In genomic region chr11:116133497-116133896, GRCm38 (mm10) we compare ENCODE assay signal across 26 mouse cellular contexts. TPM values are rescaled to one million over a fixed set of nuclear protein-coding genes. Genes with fewer than 3 reads are reported as not detected.
DNase-seq lines count a peak whose midpoint lies in the region; ATAC-seq and TF ChIP-seq lines count a peak whose summit lies in the region.
"Had no signal": no experiment of that assay in that cellular context is flagged by ENCODE, and none has a peak within 500 bp of the region (broad histone marks: within the 10 kb centered on the region; RNA-seq: fewer than 3 reads in every experiment).

No protein-coding gene starts in this region.

- no peak overlapping the region for H3K4me2 ChIP-seq in neural tube, embryonic 13.5 days
- no peak overlapping the region for H3K4me2 ChIP-seq in neural tube, embryonic 15.5 days
- H3K4me2 ChIP-seq in myocyte (ENCODE audit: low read depth), result no peak overlapping the region
- H3K4me2 ChIP-seq in midbrain, embryonic 16.5 days (ENCODE audit: low read length), result no peak overlapping the region
- H3K4me2 ChIP-seq: forebrain, embryonic 13.5 days; heart, embryonic 11.5 days; hindbrain, embryonic 14.5 days; kidney, embryonic 15.5 days; liver, embryonic 15.5 days; lung, embryonic 14.5 days; midbrain, embryonic 13.5 days; stomach, embryonic 15.5 days had no signal

- no peaks in the 10 kb centered on the region for H3K9me3 ChIP-seq in neural tube, embryonic 13.5 days
- H3K9me3 ChIP-seq in neural tube, embryonic 15.5 days (replicated peaks), result no peaks in the 10 kb centered on the region
- no peaks in the 10 kb centered on the region for H3K9me3 ChIP-seq in embryonic facial prominence, embryonic 10.5 days
- no peaks in the 10 kb centered on the region for H3K9me3 ChIP-seq in midbrain, embryonic 16.5 days (replicated peaks; ENCODE audit: control insufficient read depth, low read length, poor library complexity, severe bottlenecking)
- H3K9me3 ChIP-seq: forebrain, embryonic 13.5 days; kidney, embryonic 15.5 days; liver, embryonic 15.5 days; midbrain, embryonic 13.5 days; stomach, embryonic 15.5 days had no signal

- 0 out of 2 replicates have a peak overlapping the region, but pooled peaks have one; percentile 28 for H3K9ac ChIP-seq in neural tube, embryonic 13.5 days
- H3K9ac ChIP-seq in neural tube, embryonic 15.5 days (replicated peaks), result no peak overlapping the region
- H3K9ac ChIP-seq in midbrain, embryonic 16.5 days (ENCODE audit: low read depth, low read length), result no peak overlapping the region
- H3K9ac ChIP-seq: forebrain, embryonic 13.5 days; hindbrain, embryonic 14.5 days; kidney, embryonic 15.5 days; liver, embryonic 15.5 days; lung, embryonic 14.5 days; midbrain, embryonic 13.5 days; stomach, embryonic 15.5 days had no signal

- H3K79me2 ChIP-seq in myocyte (ENCODE audit: control insufficient read depth, insufficient read depth), result peaks cover 25% of the 10 kb centered on the region

- peak; percentile 92 for DNase-seq in heart, adult 11 months
- no peak for DNase-seq in heart, adult 18-20 months
- no peak for DNase-seq in embryonic facial prominence, embryonic 10.5 days (ENCODE audit: low spot score)
- DNase-seq: adrenal gland, postnatal 25 days; cerebellum, adult 18-20 months; cerebellum, postnatal 14 days; gastrocnemius, postnatal 10 days; kidney, adult 11 months; left cerebral cortex, postnatal 4 days; lung, embryonic 14.5 days; lung, postnatal 36 days; right cerebral cortex, postnatal 25 days; thymus, adult 18-20 months; thymus, postnatal 25 days had no signal

- no peak overlapping the region for H3ac ChIP-seq in myocyte (ENCODE audit: control insufficient read depth, insufficient read length)

- H3K27ac ChIP-seq in neural tube, embryonic 13.5 days (replicated peaks), result no peak overlapping the region
- no peak overlapping the region for H3K27ac ChIP-seq in neural tube, embryonic 15.5 days (replicated peaks)
- H3K27ac ChIP-seq in embryonic facial prominence, embryonic 10.5 days (replicated peaks), result peak overlapping the region; percentile 3; the same call in 1 of the 2 replicates
- H3K27ac ChIP-seq in midbrain, embryonic 16.5 days (ENCODE audit: low read length), result no peak overlapping the region
- H3K27ac ChIP-seq: forebrain, embryonic 13.5 days; hindbrain, embryonic 14.5 days; kidney, embryonic 15.5 days; liver, embryonic 15.5 days; midbrain, embryonic 13.5 days; stomach, embryonic 15.5 days had no signal

- peaks cover 45% of the 10 kb centered on the region for H3K36me3 ChIP-seq in neural tube, embryonic 13.5 days
- H3K36me3 ChIP-seq in neural tube, embryonic 15.5 days, result peaks cover 33% of the 10 kb centered on the region
- peaks cover 60% of the 10 kb centered on the region for H3K36me3 ChIP-seq in embryonic facial prominence, embryonic 10.5 days (replicated peaks)
- H3K36me3 ChIP-seq in myocyte (ENCODE audit: control insufficient read depth, insufficient read depth), result peaks cover 3% of the 10 kb centered on the region
- H3K36me3 ChIP-seq in midbrain, embryonic 16.5 days (ENCODE audit: control insufficient read depth, insufficient read depth, low read length), result peaks cover 11% of the 10 kb centered on the region

- WGBS in neural tube, embryonic 13.5 days, result 76% methylated on average over 5 of the region's 5 CpGs
- WGBS in neural tube, embryonic 15.5 days, result 79% methylated on average over 5 of the region's 5 CpGs
- 63% methylated on average over 5 of the region's 5 CpGs for WGBS in embryonic facial prominence, embryonic 10.5 days
- WGBS in midbrain, embryonic 16.5 days, result 80% methylated on average over 5 of the region's 5 CpGs

- H3K4me1 ChIP-seq in neural tube, embryonic 13.5 days (replicated peaks), result peaks cover 38% of the 10 kb centered on the region
- H3K4me1 ChIP-seq in neural tube, embryonic 15.5 days, result peaks cover 50% of the 10 kb centered on the region
- H3K4me1 ChIP-seq in embryonic facial prominence, embryonic 10.5 days, result peaks cover 54% of the 10 kb centered on the region
- H3K4me1 ChIP-seq in midbrain, embryonic 16.5 days (ENCODE audit: control insufficient read depth, insufficient read depth, low read length), result peaks cover 16% of the 10 kb centered on the region

- H3K27me3 ChIP-seq in neural tube, embryonic 13.5 days, result no peaks in the 10 kb centered on the region
- H3K27me3 ChIP-seq in neural tube, embryonic 15.5 days (replicated peaks), result 0 out of 2 replicates have a peak, but pooled peaks cover 2% of the 10 kb centered on the region
- peaks cover 13% of the 10 kb centered on the region for H3K27me3 ChIP-seq in embryonic facial prominence, embryonic 10.5 days (replicated peaks; ENCODE audit: low read depth, poor library complexity, severe bottlenecking)
- no peaks in the 10 kb centered on the region for H3K27me3 ChIP-seq in myocyte (ENCODE audit: control insufficient read depth, insufficient read depth, insufficient read length)
- H3K27me3 ChIP-seq in midbrain, embryonic 16.5 days (ENCODE audit: control insufficient read depth, insufficient read depth, low read depth, low read length), result no peaks in the 10 kb centered on the region
- H3K27me3 ChIP-seq: forebrain, embryonic 13.5 days; kidney, embryonic 15.5 days; liver, embryonic 15.5 days; midbrain, embryonic 13.5 days; stomach, embryonic 15.5 days had no signal

- no peak for ATAC-seq in neural tube, embryonic 13.5 days (ENCODE audit: low read depth)
- ATAC-seq in neural tube, embryonic 15.5 days (ENCODE audit: low FRiP score), result no peak
- ATAC-seq in midbrain, embryonic 16.5 days, result no peak
- ATAC-seq: forebrain, embryonic 13.5 days; inflammation-experienced regulatory T-cells, adult 6 months; midbrain, embryonic 13.5 days had no signal

- no peak for TF ChIP-seq POLR2A in myocyte (IDR thresholded peaks at IDR 0.05; ENCODE audit: insufficient read length, low read depth)

- H3K4me3 ChIP-seq in neural tube, embryonic 13.5 days, result no peak overlapping the region
- H3K4me3 ChIP-seq in neural tube, embryonic 15.5 days (replicated peaks), result no peak overlapping the region
- no peak overlapping the region for H3K4me3 ChIP-seq in embryonic facial prominence, embryonic 10.5 days
- no peak overlapping the region for H3K4me3 ChIP-seq in myocyte
- no peak overlapping the region for H3K4me3 ChIP-seq in midbrain, embryonic 16.5 days (ENCODE audit: low read depth, low read length)
- H3K4me3 ChIP-seq: forebrain, embryonic 13.5 days; kidney, embryonic 15.5 days; liver, embryonic 15.5 days; midbrain, embryonic 13.5 days; stomach, embryonic 15.5 days had no signal

TF ChIP-seq in myocyte, 11 proteins besides CTCF, POLR2A, EP300 and RAD21:
- TF ChIP-seq MYOD1 (IDR thresholded peaks at IDR 0.05; ENCODE audit: control insufficient read depth in 1 of 3, insufficient read length in 2 of 3, low read depth in 2 of 3), result peak in 2 of 3 experiments; percentile 39 to 44
- no peak for TF ChIP-seq TCF12 (IDR thresholded peaks at IDR 0.05; ENCODE audit: insufficient read depth, poor library complexity, severe bottlenecking)
- peak in 1 of 3 experiments; percentile 9 for TF ChIP-seq MYOG (IDR thresholded peaks at IDR 0.05; ENCODE audit: control insufficient read depth in 1 of 3, insufficient read depth in 1 of 3, insufficient read length in 2 of 3, low read depth in 2 of 3)
- TF ChIP-seq REST (IDR thresholded peaks at IDR 0.05; ENCODE audit: insufficient read depth, insufficient read length), result no peak
- no peak for TF ChIP-seq E2F4 (IDR thresholded peaks at IDR 0.05; ENCODE audit: insufficient read depth)

RNA-seq across cellular contexts. Expression of gene Trim65, which starts 2.6 kb away (rescaled TPM):
- total RNA-seq in heart, adult 18-20 months (2021), result 10 to 100 TPM in 1 of 2 experiments, 1 to 10 TPM in 1; 9.6 to 10.5 TPM
- polyA plus RNA-seq in neural tube, embryonic 13.5 days (2015; fragmentation: Nextera tagmentation; extraction: Ambion mirVana), result 2.7 and 3.7 TPM in 2 replicates
- polyA plus RNA-seq in neural tube, embryonic 15.5 days (2015; fragmentation: Nextera tagmentation; extraction: Ambion mirVana), result 3.4 and 4.1 TPM in 2 replicates
- polyA plus RNA-seq in embryonic facial prominence, embryonic 10.5 days (2016; fragmentation: Nextera tagmentation; extraction: Ambion mirVana), result 1.9 and 2.3 TPM in 2 replicates
- polyA plus RNA-seq in myocyte (2012; fragmentation: generic; extraction: Trizol), result 1.9 TPM
- polyA plus RNA-seq in midbrain, embryonic 16.5 days (2015; fragmentation: Nextera tagmentation; extraction: Ambion mirVana), result 2.2 and 2.3 TPM in 2 replicates

RNA-seq across cellular contexts. Expression of gene Mrpl38, which starts 5.2 kb away (rescaled TPM):
- 10 to 100 TPM; 56.8 to 66.1 TPM for total RNA-seq in heart, adult 18-20 months (2021)
- polyA plus RNA-seq in neural tube, embryonic 13.5 days (2015; fragmentation: Nextera tagmentation; extraction: Ambion mirVana), result 69.1 and 78.3 TPM in 2 replicates
- 82.2 and 95.1 TPM in 2 replicates for polyA plus RNA-seq in neural tube, embryonic 15.5 days (2015; fragmentation: Nextera tagmentation; extraction: Ambion mirVana)
- polyA plus RNA-seq in embryonic facial prominence, embryonic 10.5 days (2016; fragmentation: Nextera tagmentation; extraction: Ambion mirVana), result 108 and 117 TPM in 2 replicates
- polyA plus RNA-seq in myocyte (2012; fragmentation: generic; extraction: Trizol), result 141 TPM
- 80.3 and 84.6 TPM in 2 replicates for polyA plus RNA-seq in midbrain, embryonic 16.5 days (2015; fragmentation: Nextera tagmentation; extraction: Ambion mirVana)

RNA-seq across cellular contexts. Expression of gene Trim47, which starts 6.5 kb away (rescaled TPM):
- total RNA-seq in heart, adult 18-20 months (2021), result 10 to 100 TPM; 24.7 to 27.6 TPM
- polyA plus RNA-seq in neural tube, embryonic 13.5 days (2015; fragmentation: Nextera tagmentation; extraction: Ambion mirVana), result 4.3 and 5.5 TPM in 2 replicates
- polyA plus RNA-seq in neural tube, embryonic 15.5 days (2015; fragmentation: Nextera tagmentation; extraction: Ambion mirVana), result 9.8 TPM in 2 replicates
- polyA plus RNA-seq in embryonic facial prominence, embryonic 10.5 days (2016; fragmentation: Nextera tagmentation; extraction: Ambion mirVana), result 4.5 and 4.7 TPM in 2 replicates
- 101 TPM for polyA plus RNA-seq in myocyte (2012; fragmentation: generic; extraction: Trizol)
- 9.5 and 12.7 TPM in 2 replicates for polyA plus RNA-seq in midbrain, embryonic 16.5 days (2015; fragmentation: Nextera tagmentation; extraction: Ambion mirVana)

RNA-seq across cellular contexts. Expression of gene Fbf1, which starts 34.5 kb away (rescaled TPM):
- 10 to 100 TPM; 13.5 to 18.1 TPM for total RNA-seq in heart, adult 18-20 months (2021)
- polyA plus RNA-seq in neural tube, embryonic 13.5 days (2015; fragmentation: Nextera tagmentation; extraction: Ambion mirVana), result 52.5 and 58.5 TPM in 2 replicates
- 44.2 and 48.5 TPM in 2 replicates for polyA plus RNA-seq in neural tube, embryonic 15.5 days (2015; fragmentation: Nextera tagmentation; extraction: Ambion mirVana)
- polyA plus RNA-seq in embryonic facial prominence, embryonic 10.5 days (2016; fragmentation: Nextera tagmentation; extraction: Ambion mirVana), result 61.0 and 61.8 TPM in 2 replicates
- polyA plus RNA-seq in myocyte (2012; fragmentation: generic; extraction: Trizol), result 41.7 TPM
- 69.4 and 77.1 TPM in 2 replicates for polyA plus RNA-seq in midbrain, embryonic 16.5 days (2015; fragmentation: Nextera tagmentation; extraction: Ambion mirVana)

RNA-seq across cellular contexts. Expression of gene Wbp2, which starts 46.7 kb away (rescaled TPM):
- 100 to 1,000 TPM in 1 of 2 experiments, 10 to 100 TPM in 1; 93.3 to 109 TPM for total RNA-seq in heart, adult 18-20 months (2021)
- polyA plus RNA-seq in neural tube, embryonic 13.5 days (2015; fragmentation: Nextera tagmentation; extraction: Ambion mirVana), result 136 and 153 TPM in 2 replicates
- 162 and 167 TPM in 2 replicates for polyA plus RNA-seq in neural tube, embryonic 15.5 days (2015; fragmentation: Nextera tagmentation; extraction: Ambion mirVana)
- polyA plus RNA-seq in embryonic facial prominence, embryonic 10.5 days (2016; fragmentation: Nextera tagmentation; extraction: Ambion mirVana), result 74.2 and 76.8 TPM in 2 replicates
- 156 TPM for polyA plus RNA-seq in myocyte (2012; fragmentation: generic; extraction: Trizol)
- polyA plus RNA-seq in midbrain, embryonic 16.5 days (2015; fragmentation: Nextera tagmentation; extraction: Ambion mirVana), result 159 and 206 TPM in 2 replicates
